Mouse (Mus musculus) embryonic facial prominence, embryonic 10.5 days (tissue): ENCODE results near the gene Spata21. TPM values are rescaled to one million over a fixed set of nuclear protein-coding genes. Genes with fewer than 3 reads are reported as not detected.
A peak's percentile ranks its signal among the peaks of the same experiment; 100 is the strongest.

Experiments
- DNase-seq: peaks from one replicate; pipeline ENCODE4 v3.0.0-alpha.2; 2017; ENCODE audit warnings: low spot score
- H3K27ac ChIP-seq: fragments of 300-500 bp; sonication (generic); replicated peaks from 2 replicates; pipeline ENCODE4 v1.5.1; 2016; ENCODE audit warnings: mild to moderate bottlenecking
- H3K27me3 ChIP-seq: fragments of 300-500 bp; sonication (generic); replicated peaks from 2 replicates; pipeline ENCODE4 v1.6.1; 2016; ENCODE audit warnings: low read depth, mild to moderate bottlenecking; ENCODE audit not compliant: poor library complexity, severe bottlenecking
- H3K36me3 ChIP-seq: fragments of 300-500 bp; sonication (generic); replicated peaks from 2 replicates; pipeline ENCODE4 v1.6.1; 2016; ENCODE audit warnings: mild to moderate bottlenecking, moderate library complexity
- H3K4me1 ChIP-seq: fragments of 300-500 bp; sonication (generic); 2 replicates; pipeline ENCODE4 v1.6.1; 2016
- H3K4me3 ChIP-seq: fragments of 300-500 bp; sonication (generic); 2 replicates; pipeline ENCODE4 v1.5.1; 2016; ENCODE audit warnings: mild to moderate bottlenecking, moderate library complexity
- H3K9me3 ChIP-seq: fragments of 300-500 bp; sonication (generic); 2 replicates; pipeline ENCODE4 v1.6.1; 2016; ENCODE audit warnings: mild to moderate bottlenecking
- WGBS: fragments of 180-500 bp; shearing (Covaris S2); methylation state at CpG from one replicate; pipeline ENCODE4 v1.1.7; 2016; 5-methylcytosine and 5-hydroxymethylcytosine counted together
- polyA plus RNA-seq: library from polyadenylated mRNA; unstranded; fragments of >200 nt; fragmentation: Nextera tagmentation; extraction: Ambion mirVana; gene quantifications from 2 replicates; pipeline ENCODE4 v1.2.1, GENCODE M21; 2016

Gene Spata21
- polyA plus RNA-seq, 1 experiment from 2014 or later = 0.11 TPM

- no peak for DNase-seq
- Histone ChIP-seq H3K27ac (no peak overlapping the region), H3K4me3 (no peak overlapping the region), H3K4me1 (peaks cover 16% of the 10 kb centered on the region), H3K36me3 (peaks cover 93% of the 10 kb centered on the region), H3K9me3 (peaks cover 6% of the 10 kb centered on the region; the same call in 1 of the 2 replicates), H3K27me3 (no peaks in the 10 kb centered on the region)
- WGBS = 85% methylated on average over 7 of the region's 7 CpGs
These were observed 25.7 kb downstream of the Spata21 start for GRCm38 (mm10) chr4:141113831-141114230.

- no peak overlapping the region for H3K27ac ChIP-seq
- DNase-seq = no peak
These were observed 26.4 kb downstream of the Spata21 start for GRCm38 (mm10) chr4:141114521-141114981.

GRCm38 (mm10) chr4:141115398-141115797, 27.3 kb downstream of the Spata21 start:
- H3K36me3 ChIP-seq = peaks cover 97% of the 10 kb centered on the region
- H3K27ac ChIP-seq = no peak overlapping the region
- 85% methylated on average over 8 of the region's 8 CpGs for WGBS
- H3K9me3 ChIP-seq = peaks cover 3% of the 10 kb centered on the region; the same call in 1 of the 2 replicates
- no peaks in the 10 kb centered on the region for H3K27me3 ChIP-seq
- H3K4me3 ChIP-seq = no peak overlapping the region
- no peak for DNase-seq
- peaks cover 26% of the 10 kb centered on the region for H3K4me1 ChIP-seq

More at GRCm38 (mm10) chr4:141114521-141114981, 26.4 kb downstream of the Spata21 start:
- Histone ChIP-seq H3K4me3 (no peak overlapping the region), H3K27me3 (no peaks in the 10 kb centered on the region), H3K4me1 (peaks cover 23% of the 10 kb centered on the region), H3K36me3 (peaks cover 100% of the 10 kb centered on the region), H3K9me3 (peaks cover 6% of the 10 kb centered on the region; the same call in 1 of the 2 replicates)
- WGBS = 91% methylated on average over 6 of the region's 6 CpGs

GRCm38 (mm10) chr4:141118691-141119090, 30.6 kb downstream of the Spata21 start:
- no peak for DNase-seq
- Histone ChIP-seq H3K27me3 (no peaks in the 10 kb centered on the region), H3K4me3 (no peak overlapping the region), H3K36me3 (peaks cover 83% of the 10 kb centered on the region), H3K9me3 (no peaks in the 10 kb centered on the region), H3K4me1 (peaks cover 48% of the 10 kb centered on the region), H3K27ac (no peak overlapping the region)
- WGBS = 78% methylated on average over 4 of the region's 4 CpGs

- Histone ChIP-seq H3K27ac (no peak overlapping the region), H3K4me3 (no peak overlapping the region), H3K4me1 (peaks cover 48% of the 10 kb centered on the region), H3K9me3 (no peaks in the 10 kb centered on the region), H3K36me3 (peaks cover 80% of the 10 kb centered on the region), H3K27me3 (no peaks in the 10 kb centered on the region)
- WGBS = 29% methylated on average over 11 of the region's 11 CpGs
- DNase-seq = peak; percentile 83
These were observed 32.6 kb downstream of the Spata21 start for GRCm38 (mm10) chr4:141120700-141121099.

GRCm38 (mm10) chr4:141122663-141123062, 34.5 kb downstream of the Spata21 start:
- H3K27me3 ChIP-seq = no peaks in the 10 kb centered on the region
- H3K4me3 ChIP-seq = no peak overlapping the region
- peaks cover 54% of the 10 kb centered on the region for H3K4me1 ChIP-seq
- WGBS = 84% methylated on average over 7 of the region's 7 CpGs
- H3K9me3 ChIP-seq = no peaks in the 10 kb centered on the region
- no peak for DNase-seq
- H3K27ac ChIP-seq = no peak overlapping the region
- peaks cover 73% of the 10 kb centered on the region for H3K36me3 ChIP-seq

- Histone ChIP-seq H3K27me3 (no peaks in the 10 kb centered on the region), H3K4me3 (no peak overlapping the region), H3K36me3 (peaks cover 69% of the 10 kb centered on the region), H3K4me1 (peaks cover 54% of the 10 kb centered on the region), H3K9me3 (no peaks in the 10 kb centered on the region), H3K27ac (no peak overlapping the region)
- 36% methylated on average over 1 of the region's 1 CpGs for WGBS
- no peak for DNase-seq
These were observed 34.9 kb downstream of the Spata21 start for GRCm38 (mm10) chr4:141123065-141123464.

- WGBS = 67% methylated on average over 6 of the region's 6 CpGs
These were observed 41.1 kb downstream of the Spata21 start for GRCm38 (mm10) chr4:141129190-141129710.

GRCm38 (mm10) chr4:141130704-141131342, 42.7 kb downstream of the Spata21 start:
- no peaks in the 10 kb centered on the region for H3K9me3 ChIP-seq
- no peak overlapping the region for H3K4me3 ChIP-seq
- H3K27ac ChIP-seq = peak overlapping the region; percentile 77
- 75% methylated on average over 6 of the region's 6 CpGs for WGBS
- H3K36me3 ChIP-seq = peaks cover 38% of the 10 kb centered on the region
- DNase-seq = no peak
- H3K4me1 ChIP-seq = peaks cover 62% of the 10 kb centered on the region
- no peaks in the 10 kb centered on the region for H3K27me3 ChIP-seq

More at GRCm38 (mm10) chr4:141129190-141129710, 41.1 kb downstream of the Spata21 start:
- no peak overlapping the region for H3K4me3 ChIP-seq
- peaks cover 36% of the 10 kb centered on the region for H3K36me3 ChIP-seq
- H3K27ac ChIP-seq = no peak overlapping the region
- H3K4me1 ChIP-seq = peaks cover 55% of the 10 kb centered on the region
- H3K9me3 ChIP-seq = no peaks in the 10 kb centered on the region
- no peak for DNase-seq
- no peaks in the 10 kb centered on the region for H3K27me3 ChIP-seq

GRCm38 (mm10) chr4:141131531-141132061, 43.5 kb downstream of the Spata21 start:
- Histone ChIP-seq H3K27ac (peak overlapping the region; percentile 77), H3K4me1 (peaks cover 65% of the 10 kb centered on the region), H3K4me3 (peak overlapping the region; percentile 28; the same call in 1 of the 2 replicates), H3K27me3 (no peaks in the 10 kb centered on the region), H3K36me3 (peaks cover 38% of the 10 kb centered on the region), H3K9me3 (no peaks in the 10 kb centered on the region)
- whole genome bisulfite sequencing = 59% methylated on average over 5 of the region's 5 CpGs
- DNase-seq = no peak

GRCm38 (mm10) chr4:141132191-141132590, 44.1 kb downstream of the Spata21 start:
- Histone ChIP-seq H3K27me3 (no peaks in the 10 kb centered on the region), H3K36me3 (peaks cover 37% of the 10 kb centered on the region), H3K4me1 (peaks cover 71% of the 10 kb centered on the region), H3K27ac (peak overlapping the region; percentile 77), H3K9me3 (no peaks in the 10 kb centered on the region), H3K4me3 (0 out of 2 replicates have a peak overlapping the region, but pooled peaks have one; percentile 28)
- DNase-seq = no peak
- 65% methylated on average over 8 of the region's 8 CpGs for WGBS

- Histone ChIP-seq H3K4me1 (peaks cover 79% of the 10 kb centered on the region), H3K4me3 (no peak overlapping the region), H3K9me3 (no peaks in the 10 kb centered on the region), H3K27ac (no peak overlapping the region), H3K36me3 (peaks cover 37% of the 10 kb centered on the region), H3K27me3 (no peaks in the 10 kb centered on the region)
- DNase-seq = no peak
- WGBS = 67% methylated on average over 8 of the region's 8 CpGs
These were observed 45.1 kb downstream of the Spata21 start for GRCm38 (mm10) chr4:141133227-141133626.

- WGBS = 36% methylated on average over 8 of the region's 8 CpGs
These were observed 45.9 kb downstream of the Spata21 start for GRCm38 (mm10) chr4:141134031-141134441.

More at GRCm38 (mm10) chr4:141134031-141134441, 45.9 kb downstream of the Spata21 start:
- no peaks in the 10 kb centered on the region for H3K27me3 ChIP-seq
- H3K4me3 ChIP-seq = no peak overlapping the region
- no peak for DNase-seq
- peaks cover 37% of the 10 kb centered on the region for H3K36me3 ChIP-seq
- peaks cover 84% of the 10 kb centered on the region for H3K4me1 ChIP-seq
- H3K9me3 ChIP-seq = no peaks in the 10 kb centered on the region
- H3K27ac ChIP-seq = peak overlapping the region; percentile 37
